10 mouse cellular contexts compared by ENCODE assay signal in the genomic region with DNA sequence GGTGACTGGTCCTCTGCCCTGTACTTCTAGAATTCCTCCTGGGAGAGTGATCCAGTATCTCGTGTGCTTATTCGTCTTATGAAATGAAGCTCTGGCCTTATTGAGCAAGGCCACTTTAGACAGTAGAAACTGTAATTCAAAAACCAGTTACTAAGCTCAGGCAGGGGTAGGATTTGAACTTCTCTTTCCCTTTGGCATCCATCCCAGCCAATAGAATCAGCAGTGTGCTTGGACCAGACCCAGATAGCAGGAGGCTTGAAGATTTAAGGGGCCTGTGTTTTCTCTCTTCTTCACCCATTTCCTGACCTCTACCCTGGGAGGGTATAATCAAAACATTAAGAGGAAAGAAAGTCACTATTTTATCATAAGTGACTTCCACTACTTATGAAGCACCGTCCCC. TPM values are rescaled to one million over a fixed set of nuclear protein-coding genes. Genes with fewer than 3 reads are reported as not detected.
DNase-seq lines count a peak whose midpoint lies in the region.
"Had no signal": no experiment of that assay in that cellular context is flagged by ENCODE, and none has a peak within 500 bp of the region (broad histone marks: within the 10 kb centered on the region; RNA-seq: fewer than 3 reads in every experiment).

No protein-coding gene starts in this region.

- H3K4me3 ChIP-seq in heart, embryonic 10.5 days, result no peak overlapping the region

- H3K4me1 ChIP-seq in heart, embryonic 10.5 days, result peaks cover 38% of the 10 kb centered on the region

- no peak overlapping the region for H3K27ac ChIP-seq in heart, embryonic 10.5 days

- H3K27me3 ChIP-seq in heart, embryonic 10.5 days (ENCODE audit: insufficient read depth, poor library complexity, severe bottlenecking), result no peaks in the 10 kb centered on the region

- no peaks in the 10 kb centered on the region for H3K9me3 ChIP-seq in heart, embryonic 10.5 days

- DNase-seq in heart, adult 11 months, result peak; percentile 90
- no peak for DNase-seq in heart, embryonic 10.5 days (ENCODE audit: low spot score)
- peak; percentile 41 for DNase-seq in kidney, postnatal 10 days
- DNase-seq in kidney, adult 8-10 months, result no peak
- peak; percentile 19 for DNase-seq in 416B (ENCODE audit: low read depth)
- DNase-seq in adrenal gland, postnatal 36 days, result peak; percentile 35 to 36
- no peak for DNase-seq in left cerebral cortex, postnatal 10 days (ENCODE audit: extremely low spot score in 1 of 2, low spot score in 2 of 2)
- DNase-seq: cerebellum, adult 18-20 months; thymus, postnatal 25 days had no signal

- 51% methylated on average over 3 of the region's 3 CpGs for WGBS in heart, embryonic 10.5 days

- H3K36me3 ChIP-seq in heart, embryonic 10.5 days, result no peaks in the 10 kb centered on the region

- intact Hi-C loops in left cerebral cortex, postnatal 10 days (cut with DNase I), result loop anchor here (2.0 to 10.0 kb wide), 2 partner anchors 101 to 327 kb away; no protein-coding TSS in a partner anchor

RNA-seq across cellular contexts. Expression of gene Hunk, which starts 1.8 kb away (rescaled TPM):
- polyA plus RNA-seq in heart, embryonic 10.5 days (2016; fragmentation: Nextera tagmentation; extraction: Ambion mirVana), result 20.0 and 22.8 TPM in 2 replicates
- total RNA-seq in adrenal gland, postnatal 36 days (2021), result 10 to 100 TPM in 1 of 2 experiments, 1 to 10 TPM in 1; 4.3 to 10.5 TPM
- total RNA-seq in left cerebral cortex, postnatal 10 days (2021), result 1 to 10 TPM; 8.7 TPM
- total RNA-seq: granulocyte monocyte progenitor cell, adult 5-6 weeks had no signal

Comparison
In these comparisons a context has a peak if more than half of its experiments do, and no peak if none do; other contexts are left out.
1. DNase-seq: peak in heart, adult 11 months (single experiment), kidney, postnatal 10 days (single experiment), 416B (single experiment) and adrenal gland, postnatal 36 days (2 of 2); none in heart, embryonic 10.5 days (single experiment), kidney, adult 8-10 months (0 of 2) and left cerebral cortex, postnatal 10 days (0 of 2).